8 mouse cellular contexts compared by ENCODE assay signal in the genomic region with DNA sequence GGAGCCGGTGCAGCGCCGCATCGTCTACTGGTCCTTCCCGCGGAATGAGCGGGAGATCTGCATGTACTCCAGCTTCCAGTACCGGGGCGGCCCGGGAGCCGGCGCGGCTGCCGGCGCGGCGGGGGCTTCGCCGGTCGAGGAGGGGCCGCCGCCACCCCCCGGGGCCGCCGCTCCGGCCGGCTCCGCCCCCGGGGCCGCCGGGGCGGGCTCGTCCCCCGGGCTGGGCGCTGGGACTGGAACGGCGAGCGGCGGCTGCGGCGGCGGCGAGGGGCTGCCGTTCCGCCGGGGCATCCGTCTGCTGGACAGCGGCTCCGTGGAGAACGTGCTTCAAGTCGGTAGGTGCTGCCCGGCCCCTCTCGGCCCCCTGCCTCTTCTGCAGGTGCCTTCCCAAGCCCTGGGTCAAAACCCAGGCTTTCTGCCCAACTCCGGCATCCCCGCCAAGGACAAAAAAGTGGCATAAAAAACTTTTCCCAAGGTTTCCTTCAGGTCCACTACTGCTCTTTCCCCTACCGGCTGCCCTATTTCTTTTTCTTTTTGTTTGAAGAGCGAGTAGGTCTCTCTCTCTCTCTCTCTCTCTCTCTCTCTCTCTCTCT. TPM values are rescaled to one million over a fixed set of nuclear protein-coding genes. Genes with fewer than 3 reads are reported as not detected.
DNase-seq lines count a peak whose midpoint lies in the region; ATAC-seq and TF ChIP-seq lines count a peak whose summit lies in the region.

No protein-coding gene starts in this region.

- H3K4me3 ChIP-seq in lung, adult 2 months (replicated peaks; ENCODE audit: extremely low read depth, low read depth, low read length), result peak overlapping the region; percentile 80
- peak overlapping the region; percentile 98 for H3K4me3 ChIP-seq in forebrain, embryonic 16.5 days (replicated peaks; ENCODE audit: low read length)
- H3K4me3 ChIP-seq in hindbrain, postnatal 0 days (ENCODE audit: low read length), result peak overlapping the region; percentile 65
- peak overlapping the region; percentile 77 for H3K4me3 ChIP-seq in limb, embryonic 13.5 days

- WGBS in lung, adult 2 months, result under 1% methylated on average over 57 of the region's 57 CpGs
- WGBS in forebrain, embryonic 16.5 days, result 0% methylated on average over 35 of the region's 57 CpGs
- 1% methylated on average over 48 of the region's 57 CpGs for WGBS in hindbrain, postnatal 0 days
- WGBS in limb, embryonic 13.5 days, result under 1% methylated on average over 46 of the region's 57 CpGs

- H3K9ac ChIP-seq in forebrain, embryonic 16.5 days (replicated peaks; ENCODE audit: low read depth, low read length), result peak overlapping the region; percentile 93
- peak overlapping the region; percentile 74 for H3K9ac ChIP-seq in hindbrain, postnatal 0 days (replicated peaks; ENCODE audit: low read length)
- peak overlapping the region; percentile 75 for H3K9ac ChIP-seq in limb, embryonic 13.5 days

- no peak for TF ChIP-seq POLR2A in lung, adult 2 months (IDR thresholded peaks at IDR 0.05; ENCODE audit: borderline replicate concordance, extremely low read depth, low read depth, low read length)

- peak; percentile 63 for DNase-seq in lung, adult 2 months
- no peak for DNase-seq in lung, adult 18-20 months
- peak; percentile 4 for DNase-seq in brain, embryonic 18.5 days (ENCODE audit: low read depth, low spot score)
- DNase-seq in hindbrain, postnatal 0 days (ENCODE audit: low spot score), result peak; percentile 66
- peak; percentile 35 for DNase-seq in naive thymus-derived CD4-positive, alpha-beta T cell, adult 2 months (ENCODE audit: low read depth)
- DNase-seq in thymus, postnatal 25 days, result peak; percentile 13

- TF ChIP-seq CTCF in lung, adult 2 months (IDR thresholded peaks at IDR 0.05; ENCODE audit: insufficient read depth, low read length), result no peak
- no peak; the same call in 1 of the 2 replicates for TF ChIP-seq CTCF in hindbrain, postnatal 0 days (IDR thresholded peaks at IDR 0.05; ENCODE audit: low read depth)

- H3K9me3 ChIP-seq in forebrain, embryonic 16.5 days (ENCODE audit: control insufficient read depth, low read length), result no peaks in the 10 kb centered on the region
- H3K9me3 ChIP-seq in hindbrain, postnatal 0 days (ENCODE audit: low read length), result no peaks in the 10 kb centered on the region
- H3K9me3 ChIP-seq in limb, embryonic 13.5 days, result no peaks in the 10 kb centered on the region

- no peaks in the 10 kb centered on the region for H3K27me3 ChIP-seq in forebrain, embryonic 16.5 days (replicated peaks; ENCODE audit: control insufficient read depth, insufficient read depth, low read length)
- H3K27me3 ChIP-seq in hindbrain, postnatal 0 days (ENCODE audit: insufficient read depth, low read length), result no peaks in the 10 kb centered on the region
- peaks cover 38% of the 10 kb centered on the region for H3K27me3 ChIP-seq in limb, embryonic 13.5 days

- H3K36me3 ChIP-seq in forebrain, embryonic 16.5 days (ENCODE audit: control insufficient read depth, insufficient read depth), result no peaks in the 10 kb centered on the region
- no peaks in the 10 kb centered on the region for H3K36me3 ChIP-seq in hindbrain, postnatal 0 days (ENCODE audit: insufficient read depth, low read length)
- no peaks in the 10 kb centered on the region for H3K36me3 ChIP-seq in limb, embryonic 13.5 days

- ATAC-seq in forebrain, embryonic 16.5 days, result no peak; the same call in 1 of the 2 replicates
- ATAC-seq in hindbrain, postnatal 0 days, result no peak; the same call in 1 of the 2 replicates
- ATAC-seq in limb, embryonic 13.5 days (ENCODE audit: low FRiP score, low read depth), result peak; percentile 44

- peak overlapping the region; percentile 80 for H3K4me2 ChIP-seq in forebrain, embryonic 16.5 days (ENCODE audit: low read length)
- peak overlapping the region; percentile 78 for H3K4me2 ChIP-seq in hindbrain, postnatal 0 days (ENCODE audit: low read depth, low read length)
- H3K4me2 ChIP-seq in limb, embryonic 13.5 days (replicated peaks), result peak overlapping the region; percentile 95

- peaks cover 2% of the 10 kb centered on the region for H3K4me1 ChIP-seq in lung, adult 2 months (ENCODE audit: control insufficient read depth, insufficient read depth, low read length)
- peaks cover 10% of the 10 kb centered on the region for H3K4me1 ChIP-seq in forebrain, embryonic 16.5 days (replicated peaks; ENCODE audit: control insufficient read depth, insufficient read depth, low read length)
- no peaks in the 10 kb centered on the region for H3K4me1 ChIP-seq in hindbrain, postnatal 0 days (ENCODE audit: insufficient read depth, low read length)
- H3K4me1 ChIP-seq in limb, embryonic 13.5 days, result peaks cover 7% of the 10 kb centered on the region

- peak overlapping the region; percentile 99 for H3K27ac ChIP-seq in forebrain, embryonic 16.5 days (ENCODE audit: low read length)
- H3K27ac ChIP-seq in hindbrain, postnatal 0 days, result peak overlapping the region; percentile 88
- H3K27ac ChIP-seq in limb, embryonic 13.5 days, result no peak overlapping the region

RNA-seq across cellular contexts. Expression of a gene that starts 0.6 kb away (rescaled TPM):
- polyA plus RNA-seq in lung, adult 2 months (2012; rRNA removed), result 1.9 and 2.6 TPM in 2 replicates
- polyA plus RNA-seq in forebrain, embryonic 16.5 days (2015; fragmentation: Nextera tagmentation; extraction: Ambion mirVana), result 8.8 and 9.1 TPM in 2 replicates
- 21.3 and 25.8 TPM in 2 replicates for total RNA-seq in hindbrain, postnatal 0 days (2014; rRNA removed)
- 2.3 and 2.4 TPM in 2 replicates for polyA plus RNA-seq in hindbrain, postnatal 0 days (2015; fragmentation: Nextera tagmentation; extraction: Ambion mirVana)
- 0.57 and 0.62 TPM in 2 replicates for polyA plus RNA-seq in limb, embryonic 13.5 days (2015; fragmentation: Nextera tagmentation; extraction: Ambion mirVana)

RNA-seq across cellular contexts. Expression of a gene that starts 56.3 kb away (rescaled TPM):
- 0.53 and 0.69 TPM in 2 replicates for polyA plus RNA-seq in lung, adult 2 months (2012; rRNA removed)
- polyA plus RNA-seq in forebrain, embryonic 16.5 days (2015; fragmentation: Nextera tagmentation; extraction: Ambion mirVana), result 0.48 and 0.52 TPM in 2 replicates
- 4.1 and 4.9 TPM in 2 replicates for total RNA-seq in hindbrain, postnatal 0 days (2014; rRNA removed)
- 1.6 and 2.0 TPM in 2 replicates for polyA plus RNA-seq in hindbrain, postnatal 0 days (2015; fragmentation: Nextera tagmentation; extraction: Ambion mirVana)
- 1.0 TPM in 2 replicates for polyA plus RNA-seq in limb, embryonic 13.5 days (2015; fragmentation: Nextera tagmentation; extraction: Ambion mirVana)

Comparison
In these comparisons a context has a peak if more than half of its experiments do, and no peak if none do; other contexts are left out.
1. DNase-seq: peak in lung, adult 2 months (single experiment), brain, embryonic 18.5 days (single experiment), hindbrain, postnatal 0 days (single experiment), naive thymus-derived CD4-positive, alpha-beta T cell, adult 2 months (single experiment) and thymus, postnatal 25 days (single experiment); none in lung, adult 18-20 months (0 of 2).
2. Peak in every context shown above with its lines, with median percentiles within 50 percentile points of each other: H3K4me3 ChIP-seq, H3K4me2 ChIP-seq and H3K9ac ChIP-seq.